In genomic region chr17:56554122-56554551, GRCm38 (mm10) we compare ENCODE assay signal across 10 mouse cellular contexts. TPM values are rescaled to one million over a fixed set of nuclear protein-coding genes. Genes with fewer than 3 reads are reported as not detected.
DNase-seq lines count a peak whose midpoint lies in the region; ATAC-seq lines count a peak whose summit lies in the region.
"Had no signal": no experiment of that assay in that cellular context is flagged by ENCODE, and none has a peak within 500 bp of the region (broad histone marks: within the 10 kb centered on the region; RNA-seq: fewer than 3 reads in every experiment).

Gene Gm20219 (minus strand): TSS chr17:56554387.

- peak; percentile 96 for ATAC-seq in intestine, embryonic 16.5 days
- ATAC-seq: Patski had no signal

- H3K27ac ChIP-seq in intestine, embryonic 16.5 days (ENCODE audit: low read length): peak within 1 kb of the TSS; percentile 2

- H3K9ac ChIP-seq in intestine, embryonic 16.5 days (ENCODE audit: low read depth, low read length): peak within 1 kb of the TSS; percentile 24; the same call in 1 of the 2 replicates

- DNase-seq in right cerebral cortex, postnatal 14 days: peak; percentile 9
- DNase-seq in right cerebral cortex, postnatal 36 days (ENCODE audit: low spot score in 2 of 2): no peak
- peak; percentile 81 to 88 for DNase-seq in lung, adult 18-20 months
- peak; percentile 86 for DNase-seq in urinary bladder, postnatal 14 days (ENCODE audit: low spot score)
- DNase-seq in gastrocnemius, adult 8-10 months (ENCODE audit: low spot score in 2 of 2): no peak
- DNase-seq in layer of hippocampus, adult 11-12 months (ENCODE audit: low spot score): no peak
- no peak for DNase-seq in retina, embryonic 14.5 days (ENCODE audit: low spot score)
- DNase-seq: left cerebral cortex, postnatal 4 days had no signal

- H3K27me3 ChIP-seq in intestine, embryonic 16.5 days (replicated peaks; ENCODE audit: control insufficient read depth, insufficient read depth, low read length): no peaks in the 10 kb centered on the region
- H3K27me3 ChIP-seq: Patski had no signal

- peak within 1 kb of the TSS; percentile 34 for H3K4me2 ChIP-seq in intestine, embryonic 16.5 days (ENCODE audit: low read depth, low read length)

- no peaks in the 10 kb centered on the region for H3K36me3 ChIP-seq in intestine, embryonic 16.5 days (ENCODE audit: control insufficient read depth, insufficient read depth, low read length)

- WGBS in intestine, embryonic 16.5 days: 50% methylated on average over 20 of the region's 20 CpGs

- peaks cover 3% of the 10 kb centered on the region; the same call in 1 of the 2 replicates for H3K9me3 ChIP-seq in intestine, embryonic 16.5 days (ENCODE audit: control insufficient read depth, low read length)

- H3K4me1 ChIP-seq in intestine, embryonic 16.5 days (ENCODE audit: control insufficient read depth, insufficient read depth, low read length): 0 out of 2 replicates have a peak, but pooled peaks cover 3% of the 10 kb centered on the region

- peak within 1 kb of the TSS; percentile 19; the same call in 1 of the 2 replicates for H3K4me3 ChIP-seq in intestine, embryonic 16.5 days (ENCODE audit: low read length)

RNA-seq across cellular contexts. Expression of gene Gm20219, which starts in this region (rescaled TPM):
- 0.98 and 1.4 TPM in 2 replicates for polyA plus RNA-seq in intestine, embryonic 16.5 days (2015; fragmentation: Nextera tagmentation; extraction: Ambion mirVana)
- under 1 TPM; 0.31 to 0.83 (median 0.40) TPM for total RNA-seq in gastrocnemius, adult 8-10 months (2022)

Comparison
In these comparisons a context has a peak if more than half of its experiments do, and no peak if none do; other contexts are left out.
1. DNase-seq: peak in right cerebral cortex, postnatal 14 days (single experiment), lung, adult 18-20 months (2 of 2) and urinary bladder, postnatal 14 days (single experiment); none in right cerebral cortex, postnatal 36 days (0 of 2), gastrocnemius, adult 8-10 months (0 of 2), layer of hippocampus, adult 11-12 months (single experiment) and retina, embryonic 14.5 days (single experiment).